In the genomic region with DNA sequence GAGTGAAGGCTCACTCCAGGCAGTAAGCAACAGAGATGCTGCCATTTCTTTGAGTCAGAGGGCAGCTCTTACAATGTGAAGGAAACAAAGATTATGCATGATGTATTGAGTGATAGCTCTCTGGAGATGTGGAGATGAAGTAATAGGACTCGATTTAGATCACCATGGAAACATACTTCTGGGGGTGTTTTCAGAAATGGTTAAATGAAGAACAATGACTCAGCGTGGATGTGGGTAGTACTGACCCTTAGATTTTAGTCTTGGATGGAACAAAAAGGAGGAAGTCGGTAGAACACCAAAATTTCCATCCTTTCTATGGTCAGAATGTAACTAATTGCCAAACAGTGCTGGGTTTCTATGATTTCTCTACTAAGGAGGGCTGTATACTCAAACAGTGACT, we compare ENCODE assay signal across 14 mouse cellular contexts.
"Had no signal": no experiment of that assay in that cellular context is flagged by ENCODE, and none has a peak within 500 bp of the region (broad histone marks: within the 10 kb centered on the region; RNA-seq: fewer than 3 reads in every experiment).

No protein-coding gene starts in this region.

- ATAC-seq: lung, postnatal 0 days; midbrain, embryonic 15.5 days had no signal

- DNase-seq: kidney, adult 11 months; kidney, adult 9 months; kidney, postnatal 36 days; layer of hippocampus, adult 9-11 months; lung, adult 2 months; lung, postnatal 4 days; thymus, postnatal 36 days had no signal

- H3K4me3 ChIP-seq: limb, embryonic 10.5 days; liver, embryonic 15.5 days; midbrain, embryonic 15.5 days; neural tube, embryonic 12.5 days; stomach, embryonic 15.5 days had no signal

- H3K27ac ChIP-seq: kidney, postnatal 0 days; limb, embryonic 10.5 days; liver, embryonic 15.5 days; midbrain, embryonic 15.5 days; neural tube, embryonic 12.5 days; stomach, embryonic 15.5 days had no signal

- H3K4me1 ChIP-seq: limb, embryonic 10.5 days; liver, embryonic 15.5 days; midbrain, embryonic 15.5 days; neural tube, embryonic 12.5 days; stomach, embryonic 15.5 days had no signal
